Mouse (Mus musculus) E14TG2a.4 (cell line): ENCODE measurements at regions not wholly inside any gene's neighbourhood (a gene's known extent, or its start where the extent isn't known, plus 50 kb on each side); places are given as distances from the start of the nearest gene placed in this dataset.

ENCODE experiments used
- H3K27me3 ChIP-seq: 2 replicates; pipeline ENCODE4 v1.6.1; 2014; ENCODE audit warnings: low read length, control low read depth; ENCODE audit not compliant: insufficient read depth
- H3K36me3 ChIP-seq: 2 replicates; pipeline ENCODE4 v1.6.1; 2014; ENCODE audit warnings: low read length, control low read depth; ENCODE audit not compliant: insufficient read depth
- H3K4me1 ChIP-seq: replicated peaks from 2 replicates; pipeline ENCODE4 v1.6.1; 2014; ENCODE audit warnings: low read depth, low read length, control low read depth
- H3K4me3 ChIP-seq: replicated peaks from 2 replicates; pipeline ENCODE4 v1.5.1; 2014; ENCODE audit warnings: mild to moderate bottlenecking, low read length
- H3K9me3 ChIP-seq: 2 replicates; pipeline ENCODE4 v1.6.1; 2014; ENCODE audit warnings: low read length, control low read depth
- CTCF ChIP-seq: conservative IDR thresholded peaks from 2 replicates; pipeline ENCODE4 v1.5.1; 2014; ENCODE audit warnings: low read length
- NANOG ChIP-seq: IDR thresholded peaks from 2 replicates; pipeline ENCODE4 v1.6.1; 2014; ENCODE audit warnings: borderline replicate concordance, low read length, mixed read lengths
- POU5F1 ChIP-seq: IDR thresholded peaks from 2 replicates; pipeline ENCODE4 v1.6.1; 2014; ENCODE audit warnings: low read length, borderline replicate concordance

- Histone ChIP-seq H3K27me3 (no peaks in the 10 kb centered on the region), H3K4me1 (no peaks in the 10 kb centered on the region), H3K9me3 (no peaks in the 10 kb centered on the region), H3K4me3 (no peak overlapping the region), H3K36me3 (no peaks in the 10 kb centered on the region)
- no peak for TF ChIP-seq CTCF
- no peak for TF ChIP-seq POU5F1
- TF ChIP-seq NANOG, result no peak
Measured at GRCm38 (mm10) chr6:103140851-103141250, 369.5 kb upstream of the Chl1 start.

GRCm38 (mm10) chr6:103177851-103178250 lies 332.5 kb upstream of the Chl1 start:
- Histone ChIP-seq H3K9me3 (no peaks in the 10 kb centered on the region), H3K27me3 (no peaks in the 10 kb centered on the region), H3K36me3 (no peaks in the 10 kb centered on the region), H3K4me1 (no peaks in the 10 kb centered on the region), H3K4me3 (no peak overlapping the region)
- no peak for TF ChIP-seq CTCF
- TF ChIP-seq POU5F1, result no peak
- no peak for TF ChIP-seq NANOG

- TF ChIP-seq CTCF, result no peak
- no peak for TF ChIP-seq POU5F1
- TF ChIP-seq NANOG, result no peak
- H3K36me3 ChIP-seq, result no peaks in the 10 kb centered on the region
- no peaks in the 10 kb centered on the region for H3K4me1 ChIP-seq
- no peak overlapping the region for H3K4me3 ChIP-seq
- no peaks in the 10 kb centered on the region for H3K27me3 ChIP-seq
- no peaks in the 10 kb centered on the region for H3K9me3 ChIP-seq
Measured at GRCm38 (mm10) chr6:103183355-103183754, 327.0 kb upstream of the Chl1 start.

GRCm38 (mm10) chr6:103196838-103197237 lies 313.5 kb upstream of the Chl1 start:
- H3K9me3 ChIP-seq, result no peaks in the 10 kb centered on the region
- no peaks in the 10 kb centered on the region for H3K36me3 ChIP-seq
- H3K27me3 ChIP-seq, result no peaks in the 10 kb centered on the region
- no peaks in the 10 kb centered on the region for H3K4me1 ChIP-seq
- H3K4me3 ChIP-seq, result no peak overlapping the region
- TF ChIP-seq POU5F1, result no peak
- no peak for TF ChIP-seq NANOG
- no peak for TF ChIP-seq CTCF

- Histone ChIP-seq H3K27me3 (no peaks in the 10 kb centered on the region), H3K4me3 (no peak overlapping the region), H3K9me3 (no peaks in the 10 kb centered on the region), H3K36me3 (no peaks in the 10 kb centered on the region), H3K4me1 (no peaks in the 10 kb centered on the region)
- peak; percentile 30 for TF ChIP-seq CTCF
- no peak for TF ChIP-seq POU5F1
- no peak for TF ChIP-seq NANOG
Measured at GRCm38 (mm10) chr6:103201605-103202004, 308.8 kb upstream of the Chl1 start.

GRCm38 (mm10) chr6:103209202-103209601 lies 301.2 kb upstream of the Chl1 start:
- Histone ChIP-seq H3K36me3 (no peaks in the 10 kb centered on the region), H3K27me3 (no peaks in the 10 kb centered on the region), H3K4me1 (no peaks in the 10 kb centered on the region), H3K4me3 (no peak overlapping the region), H3K9me3 (peaks cover 28% of the 10 kb centered on the region)
- TF ChIP-seq POU5F1 (no peak), CTCF (no peak), NANOG (no peak)

GRCm38 (mm10) chr6:103213160-103213559 lies 297.2 kb upstream of the Chl1 start:
- Histone ChIP-seq H3K27me3 (no peaks in the 10 kb centered on the region), H3K36me3 (no peaks in the 10 kb centered on the region), H3K4me1 (no peaks in the 10 kb centered on the region), H3K9me3 (peaks cover 47% of the 10 kb centered on the region), H3K4me3 (no peak overlapping the region)
- no peak for TF ChIP-seq CTCF
- TF ChIP-seq NANOG, result no peak
- TF ChIP-seq POU5F1, result no peak

GRCm38 (mm10) chr6:103236896-103237295 lies 273.5 kb upstream of the Chl1 start:
- Histone ChIP-seq H3K4me1 (no peaks in the 10 kb centered on the region), H3K27me3 (no peaks in the 10 kb centered on the region)
- TF ChIP-seq POU5F1 (no peak), NANOG (no peak)

GRCm38 (mm10) chr6:103268984-103269383 lies 241.4 kb upstream of the Chl1 start:
- Histone ChIP-seq H3K9me3 (no peaks in the 10 kb centered on the region), H3K27me3 (no peaks in the 10 kb centered on the region), H3K4me1 (no peaks in the 10 kb centered on the region), H3K4me3 (no peak overlapping the region), H3K36me3 (no peaks in the 10 kb centered on the region)
- TF ChIP-seq NANOG (no peak), POU5F1 (no peak), CTCF (no peak)

More at GRCm38 (mm10) chr6:103236896-103237295, 273.5 kb upstream of the Chl1 start:
- H3K4me3 ChIP-seq, result no peak overlapping the region
- no peaks in the 10 kb centered on the region for H3K36me3 ChIP-seq
- H3K9me3 ChIP-seq, result 0 out of 2 replicates have a peak, but pooled peaks cover 3% of the 10 kb centered on the region
